Mouse (Mus musculus): ENCODE results near the gene Tbl1x.

- no peak for TF ChIP-seq CTCF (IDR thresholded peaks at IDR 0.05; ENCODE audit: low read depth)
- no peak for TF ChIP-seq EP300 (IDR thresholded peaks at IDR 0.05; ENCODE audit: low read depth)
Measured at GRCm38 (mm10) chrX:77548951-77549350, 38.1 kb downstream of the Tbl1x start.
